ENCODE assay signal across 8 mouse cellular contexts in genomic region chr11:86174173-86174572, GRCm38 (mm10). TPM values are rescaled to one million over a fixed set of nuclear protein-coding genes. Genes with fewer than 3 reads are reported as not detected.
DNase-seq lines count a peak whose midpoint lies in the region; ATAC-seq lines count a peak whose summit lies in the region.
"Had no signal": no experiment of that assay in that cellular context is flagged by ENCODE, and none has a peak within 500 bp of the region (broad histone marks: within the 10 kb centered on the region; RNA-seq: fewer than 3 reads in every experiment).

No protein-coding gene starts in this region.

- no peaks in the 10 kb centered on the region for H3K27me3 ChIP-seq in midbrain, embryonic 14.5 days (ENCODE audit: control insufficient read depth, insufficient read depth, low read length)
- no peaks in the 10 kb centered on the region for H3K27me3 ChIP-seq in midbrain, embryonic 16.5 days (ENCODE audit: control insufficient read depth, insufficient read depth, low read depth, low read length)
- H3K27me3 ChIP-seq in embryonic facial prominence, embryonic 11.5 days (ENCODE audit: control insufficient read depth, insufficient read depth, low read length), result no peaks in the 10 kb centered on the region
- H3K27me3 ChIP-seq: heart, embryonic 15.5 days had no signal

- H3K4me2 ChIP-seq in midbrain, embryonic 14.5 days (ENCODE audit: low read length), result no peak overlapping the region
- no peak overlapping the region for H3K4me2 ChIP-seq in midbrain, embryonic 16.5 days (ENCODE audit: low read length)
- H3K4me2 ChIP-seq in embryonic facial prominence, embryonic 11.5 days (ENCODE audit: low read depth, low read length), result no peak overlapping the region
- H3K4me2 ChIP-seq: heart, embryonic 15.5 days had no signal

- no peaks in the 10 kb centered on the region for H3K4me1 ChIP-seq in midbrain, embryonic 14.5 days (ENCODE audit: control insufficient read depth, insufficient read depth, low read length)
- H3K4me1 ChIP-seq in midbrain, embryonic 16.5 days (ENCODE audit: control insufficient read depth, insufficient read depth, low read length), result no peaks in the 10 kb centered on the region
- no peaks in the 10 kb centered on the region for H3K4me1 ChIP-seq in embryonic facial prominence, embryonic 11.5 days (ENCODE audit: control insufficient read depth, insufficient read depth, low read length)
- H3K4me1 ChIP-seq: heart, embryonic 15.5 days had no signal

- H3K36me3 ChIP-seq in midbrain, embryonic 14.5 days (ENCODE audit: control insufficient read depth, insufficient read depth, low read length), result no peaks in the 10 kb centered on the region
- no peaks in the 10 kb centered on the region for H3K36me3 ChIP-seq in midbrain, embryonic 16.5 days (ENCODE audit: control insufficient read depth, insufficient read depth, low read length)
- H3K36me3 ChIP-seq in embryonic facial prominence, embryonic 11.5 days (replicated peaks; ENCODE audit: control insufficient read depth, insufficient read depth, low read depth, low read length), result no peaks in the 10 kb centered on the region
- H3K36me3 ChIP-seq: heart, embryonic 15.5 days had no signal

- no peak for ATAC-seq in midbrain, embryonic 14.5 days (ENCODE audit: low FRiP score, low TSS enrichment)
- ATAC-seq in midbrain, embryonic 16.5 days, result no peak
- no peak for ATAC-seq in embryonic facial prominence, embryonic 11.5 days (replicated peaks; ENCODE audit: insufficient number of reproducible peaks, low FRiP score, low TSS enrichment, low read depth)

- no peaks in the 10 kb centered on the region for H3K9me3 ChIP-seq in midbrain, embryonic 14.5 days (ENCODE audit: control insufficient read depth, low read length)
- H3K9me3 ChIP-seq in midbrain, embryonic 16.5 days (replicated peaks; ENCODE audit: control insufficient read depth, low read length, poor library complexity, severe bottlenecking), result no peaks in the 10 kb centered on the region
- H3K9me3 ChIP-seq in embryonic facial prominence, embryonic 11.5 days (replicated peaks; ENCODE audit: control insufficient read depth, low read length), result no peaks in the 10 kb centered on the region
- H3K9me3 ChIP-seq: heart, embryonic 15.5 days had no signal

- H3K27ac ChIP-seq in midbrain, embryonic 14.5 days (replicated peaks; ENCODE audit: low read depth, low read length), result no peak overlapping the region
- H3K27ac ChIP-seq in midbrain, embryonic 16.5 days (ENCODE audit: low read length), result no peak overlapping the region
- no peak overlapping the region for H3K27ac ChIP-seq in embryonic facial prominence, embryonic 11.5 days (replicated peaks; ENCODE audit: low read depth, low read length)
- H3K27ac ChIP-seq: heart, embryonic 15.5 days had no signal

- peak; percentile 84 for DNase-seq in midbrain, embryonic 14.5 days
- peak; percentile 48 for DNase-seq in adrenal gland, adult 2 months
- DNase-seq in embryonic facial prominence, embryonic 11.5 days (ENCODE audit: low spot score), result peak; percentile 72
- peak; percentile 67 to 81 for DNase-seq in kidney, postnatal 25 days
- peak; percentile 74 for DNase-seq in lung, postnatal 14 days
- DNase-seq in spleen, postnatal 14 days (ENCODE audit: low spot score in 2 of 2), result peak; percentile 12 to 50

- H3K4me3 ChIP-seq in midbrain, embryonic 14.5 days (replicated peaks; ENCODE audit: low read depth, low read length), result no peak overlapping the region
- H3K4me3 ChIP-seq in midbrain, embryonic 16.5 days (ENCODE audit: low read depth, low read length), result no peak overlapping the region
- H3K4me3 ChIP-seq in embryonic facial prominence, embryonic 11.5 days (ENCODE audit: low read depth, low read length), result no peak overlapping the region
- H3K4me3 ChIP-seq: heart, embryonic 15.5 days had no signal

- no peak overlapping the region for H3K9ac ChIP-seq in midbrain, embryonic 14.5 days (replicated peaks; ENCODE audit: low read length)
- no peak overlapping the region for H3K9ac ChIP-seq in midbrain, embryonic 16.5 days (ENCODE audit: low read depth, low read length)
- no peak overlapping the region for H3K9ac ChIP-seq in embryonic facial prominence, embryonic 11.5 days (replicated peaks; ENCODE audit: low read length)
- H3K9ac ChIP-seq: heart, embryonic 15.5 days had no signal

- WGBS in midbrain, embryonic 14.5 days, result 57% methylated on average over 2 of the region's 2 CpGs
- 53% methylated on average over 2 of the region's 2 CpGs for WGBS in midbrain, embryonic 16.5 days
- 52% methylated on average over 2 of the region's 2 CpGs for WGBS in embryonic facial prominence, embryonic 11.5 days

RNA-seq across cellular contexts. Expression of gene Brip1, which starts 26.8 kb away (rescaled TPM):
- polyA plus RNA-seq in midbrain, embryonic 14.5 days (2014; fragmentation: Nextera tagmentation; extraction: Ambion mirVana), result 0.90 and 1.8 TPM in 2 replicates
- polyA plus RNA-seq in midbrain, embryonic 16.5 days (2015; fragmentation: Nextera tagmentation; extraction: Ambion mirVana), result 0.64 and 1.1 TPM in 2 replicates
- total RNA-seq in adrenal gland, adult 2 months (2021), result under 1 TPM; 0.63 to 0.73 TPM
- polyA plus RNA-seq in adrenal gland, adult 2 months (2012; rRNA removed), result 0.01 TPM in 1 of 2 replicates, not detected in the other
- 10.6 and 11.5 TPM in 2 replicates for polyA plus RNA-seq in embryonic facial prominence, embryonic 11.5 days (2014; fragmentation: Nextera tagmentation; extraction: Ambion mirVana)

Comparison
In these comparisons a context has a peak if more than half of its experiments do, and no peak if none do; other contexts are left out.
1. DNase-seq: peak in every context shown above with its lines; median percentile 84 in midbrain, embryonic 14.5 days; 74 in kidney, postnatal 25 days; 74 in lung, postnatal 14 days; 72 in embryonic facial prominence, embryonic 11.5 days; 48 in adrenal gland, adult 2 months; 31 in spleen, postnatal 14 days.